Mouse (Mus musculus): Measurements from ENCODE around the gene Dach1. TPM values are rescaled to one million over a fixed set of nuclear protein-coding genes. Genes with fewer than 3 reads are reported as not detected.

Dach1 gene
- total RNA-seq, 2 experiments from 2014 or later = 4.3 to 6.1 TPM

- intact Hi-C loops (cut with DNase I) = no loop called here
- DNase-seq (ENCODE audit: low spot score in 2 of 2) = no peak
Measured at GRCm38 (mm10) chr14:98113106-98113505, 56.5 kb downstream of the Dach1 start.

GRCm38 (mm10) chr14:98109929-98110328 lies 59.6 kb downstream of the Dach1 start:
- no peak for DNase-seq (ENCODE audit: low spot score in 2 of 2)
- intact Hi-C loops (cut with DNase I) = no loop called here

- DNase-seq (ENCODE audit: low spot score in 2 of 2) = no peak
Measured at GRCm38 (mm10) chr14:98108764-98109163, 60.8 kb downstream of the Dach1 start.

GRCm38 (mm10) chr14:98106208-98106607 lies 63.4 kb downstream of the Dach1 start:
- intact Hi-C loops (cut with DNase I) = no loop called here
- DNase-seq (ENCODE audit: low spot score in 2 of 2) = no peak

More at GRCm38 (mm10) chr14:98108764-98109163, 60.8 kb downstream of the Dach1 start:
- intact Hi-C loops (cut with DNase I) = no loop called here

- no peak for DNase-seq (ENCODE audit: low spot score in 2 of 2)
- intact Hi-C loops (cut with DNase I) = no loop called here
Measured at GRCm38 (mm10) chr14:98104314-98104955, 65.1 kb downstream of the Dach1 start.

GRCm38 (mm10) chr14:98095229-98095628 lies 74.3 kb downstream of the Dach1 start:
- no peak for DNase-seq (ENCODE audit: low spot score in 2 of 2)
- intact Hi-C loops (cut with DNase I) = no loop called here

- intact Hi-C loops (cut with DNase I) = no loop called here
- no peak for DNase-seq (ENCODE audit: low spot score in 2 of 2)
Measured at GRCm38 (mm10) chr14:98089246-98089645, 80.3 kb downstream of the Dach1 start.

GRCm38 (mm10) chr14:98087355-98087754 lies 82.2 kb downstream of the Dach1 start:
- intact Hi-C loops (cut with DNase I) = no loop called here
- no peak for DNase-seq (ENCODE audit: low spot score in 2 of 2)

- intact Hi-C loops (cut with DNase I) = no loop called here
- no peak for DNase-seq (ENCODE audit: low spot score in 2 of 2)
Measured at GRCm38 (mm10) chr14:98086794-98087193, 82.8 kb downstream of the Dach1 start.

GRCm38 (mm10) chr14:98085141-98085540 lies 84.4 kb downstream of the Dach1 start:
- intact Hi-C loops (cut with DNase I) = no loop called here
- DNase-seq (ENCODE audit: low spot score in 2 of 2) = no peak

GRCm38 (mm10) chr14:98084720-98085119 lies 84.8 kb downstream of the Dach1 start:
- intact Hi-C loops (cut with DNase I) = no loop called here

GRCm38 (mm10) chr14:98083419-98083818 lies 86.1 kb downstream of the Dach1 start:
- intact Hi-C loops (cut with DNase I) = no loop called here
- no peak for DNase-seq (ENCODE audit: low spot score in 2 of 2)

More at GRCm38 (mm10) chr14:98084720-98085119, 84.8 kb downstream of the Dach1 start:
- DNase-seq (ENCODE audit: low spot score in 2 of 2) = no peak

GRCm38 (mm10) chr14:98080014-98080413 lies 89.6 kb downstream of the Dach1 start:
- DNase-seq (ENCODE audit: low spot score in 2 of 2) = no peak
- intact Hi-C loops (cut with DNase I) = no loop called here

GRCm38 (mm10) chr14:98077996-98078395 lies 91.6 kb downstream of the Dach1 start:
- intact Hi-C loops (cut with DNase I) = no loop called here
- no peak for DNase-seq (ENCODE audit: low spot score in 2 of 2)

- no peak for DNase-seq (ENCODE audit: low spot score in 2 of 2)
- intact Hi-C loops (cut with DNase I) = no loop called here
Measured at GRCm38 (mm10) chr14:98073421-98074080, 96.0 kb downstream of the Dach1 start.

- no peak for DNase-seq (ENCODE audit: low spot score in 2 of 2)
- intact Hi-C loops (cut with DNase I) = no loop called here
Measured at GRCm38 (mm10) chr14:98072647-98073420, 96.7 kb downstream of the Dach1 start.

- intact Hi-C loops (cut with DNase I) = no loop called here
- DNase-seq (ENCODE audit: low spot score in 2 of 2) = no peak
Measured at GRCm38 (mm10) chr14:98071877-98072276, 97.7 kb downstream of the Dach1 start.

- DNase-seq (ENCODE audit: low spot score in 2 of 2) = no peak
- intact Hi-C loops (cut with DNase I) = no loop called here
Measured at GRCm38 (mm10) chr14:98067273-98067905, 102.2 kb downstream of the Dach1 start.

- DNase-seq (ENCODE audit: low spot score in 2 of 2) = no peak
- intact Hi-C loops (cut with DNase I) = no loop called here
Measured at GRCm38 (mm10) chr14:98064190-98064589, 105.4 kb downstream of the Dach1 start.

- DNase-seq (ENCODE audit: low spot score in 2 of 2) = no peak
- intact Hi-C loops (cut with DNase I) = no loop called here
Measured at GRCm38 (mm10) chr14:98049329-98049728, 120.2 kb downstream of the Dach1 start.
